Mouse (Mus musculus) brain, embryonic 14.5 days (tissue): Measurements from ENCODE around the gene Olfr1223. TPM values are rescaled to one million over a fixed set of nuclear protein-coding genes. Genes with fewer than 3 reads are reported as not detected.
"Not testable (repeated sequence)": the region's sequence is repeated elsewhere in the genome, so short reads cannot be mapped to it uniquely, and the experiment has no call there.

Source experiments
- DNase-seq: peaks from one replicate; pipeline ENCODE4 v3.0.0-alpha.2; 2011; ENCODE audit warnings: low read depth
- CTCF ChIP-seq: fragments of 200-500 bp; IDR thresholded peaks from 2 replicates; pipeline ENCODE4 v1.5.1; 2012; ENCODE audit warnings: inconsistent platforms, mild to moderate bottlenecking, moderate library complexity, borderline replicate concordance; ENCODE audit not compliant: insufficient read depth, insufficient read length; ENCODE audit errors: extremely low read depth
- POLR2A ChIP-seq: fragments of 200-500 bp; IDR thresholded peaks from 2 replicates; pipeline ENCODE4 v1.6.1; 2012; ENCODE audit warnings: mild to moderate bottlenecking, inconsistent platforms, borderline replicate concordance; ENCODE audit not compliant: poor library complexity, insufficient read depth, insufficient read length, severe bottlenecking; ENCODE audit errors: extremely low read depth
- polyA plus RNA-seq: library from polyadenylated mRNA; depleted of rRNA; stranded (reverse); fragments of >200 nt; gene quantifications from 2 replicates; pipeline ENCODE4 v1.2.3, GENCODE M21; 2012; rRNA removed

The Olfr1223 gene
- polyA plus RNA-seq = not detected in 2 replicates

DNA sequence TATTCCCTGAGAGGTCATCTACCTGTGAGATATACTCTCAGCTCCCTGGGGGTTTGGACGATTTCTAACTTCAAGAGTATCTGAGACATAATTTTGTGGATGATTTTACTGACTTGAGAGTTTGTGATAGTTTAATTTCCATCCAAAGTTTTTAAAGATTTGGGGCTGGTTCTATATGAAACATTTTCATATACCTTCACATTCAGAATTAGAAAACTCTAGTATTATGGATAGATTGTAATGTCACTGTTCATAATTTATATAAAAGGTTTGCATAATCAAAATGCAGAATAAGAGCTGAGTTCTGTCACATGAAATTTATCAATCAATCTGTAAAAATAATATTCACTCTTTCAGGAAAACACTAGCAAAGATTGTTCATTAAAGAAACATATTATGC, at the start of gene Olfr1223:
Gene Olfr1223 (minus strand): TSS at position 101 of the 400 bp plus-strand sequence.
- DNase-seq = no peak
- no peak for TF ChIP-seq POLR2A

DNA sequence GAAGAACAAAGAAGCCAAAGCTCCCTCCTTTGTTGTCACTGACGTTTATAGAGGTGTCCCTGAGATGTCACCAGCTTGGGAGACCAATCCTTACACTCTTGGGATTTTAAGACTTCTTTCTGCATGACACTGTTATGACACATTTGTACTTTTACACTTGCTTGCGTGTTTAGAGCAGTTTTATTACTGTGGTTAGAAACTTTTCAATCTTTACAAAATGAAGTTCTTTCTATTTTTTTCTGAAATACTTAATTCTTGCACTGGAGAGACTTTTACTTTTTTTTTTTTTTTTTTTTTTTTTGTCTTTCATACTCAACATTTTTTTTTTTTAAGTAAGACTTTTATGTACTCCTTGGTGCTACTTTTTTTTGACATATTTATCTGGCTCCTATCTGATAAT, 48.6 kb upstream of the Olfr1223 start, which contains the start of gene Olfr1226:
Gene Olfr1226 (minus strand): TSS at position 101 of the 400 bp plus-strand sequence.
- DNase-seq = no peak
- no peak for TF ChIP-seq CTCF

DNA sequence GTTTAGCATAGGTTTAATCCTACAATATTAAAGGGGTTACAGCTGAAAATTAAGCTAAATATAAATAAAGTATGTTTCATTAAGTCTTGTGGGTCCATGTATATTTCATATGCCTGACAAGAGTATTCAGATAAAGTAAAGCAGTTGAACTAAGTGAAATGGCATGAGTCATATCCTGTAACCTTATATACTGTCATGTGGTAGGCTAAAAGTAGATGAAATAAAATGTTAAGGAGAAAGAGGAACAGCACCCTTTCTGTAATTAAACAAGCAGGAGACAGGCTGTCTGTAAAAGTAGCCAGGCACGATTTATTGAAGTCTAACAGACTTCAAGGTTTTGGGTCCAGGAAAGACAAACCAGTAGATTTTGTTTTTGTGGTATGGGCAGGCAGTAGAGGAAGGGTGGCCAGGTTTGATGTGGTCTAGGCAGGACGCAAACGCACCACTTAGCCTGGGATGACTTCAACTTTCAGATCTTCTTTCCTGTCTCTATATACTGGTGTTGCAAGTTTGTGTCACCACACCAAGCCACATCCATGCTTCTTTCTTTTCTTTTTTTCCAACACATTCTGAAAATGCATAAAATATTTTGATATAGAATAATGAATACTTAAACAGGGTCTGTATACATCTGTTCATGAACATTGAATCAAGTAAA, 45.1 kb upstream of the Olfr1223 start:
- no peak for DNase-seq
- no peak for TF ChIP-seq CTCF
- TF ChIP-seq POLR2A = no peak

DNA sequence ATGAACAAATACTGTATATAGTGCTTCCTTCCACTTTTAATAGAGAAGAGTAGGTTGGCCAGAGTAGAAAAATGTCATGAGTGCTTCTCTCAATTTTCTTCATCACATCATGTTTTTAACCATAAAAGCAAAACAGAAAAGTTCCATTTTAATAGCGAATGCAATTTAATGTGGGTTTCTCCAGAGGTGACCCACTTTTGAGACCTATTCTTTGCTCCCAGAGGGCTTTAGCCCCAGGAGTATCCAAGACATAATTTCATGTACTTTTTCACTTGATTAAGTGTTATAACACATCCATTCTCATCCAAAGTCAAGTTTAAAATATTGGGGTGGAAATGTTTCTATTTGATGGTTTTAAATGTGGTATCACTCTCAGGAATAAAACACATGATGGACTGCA, 23.2 kb upstream of the Olfr1223 start, which contains the start of gene Olfr1225:
Gene Olfr1225 (minus strand): TSS at position 101 of the 400 bp plus-strand sequence.
- no peak for TF ChIP-seq CTCF
- no peak for TF ChIP-seq POLR2A
- DNase-seq = no peak

DNA sequence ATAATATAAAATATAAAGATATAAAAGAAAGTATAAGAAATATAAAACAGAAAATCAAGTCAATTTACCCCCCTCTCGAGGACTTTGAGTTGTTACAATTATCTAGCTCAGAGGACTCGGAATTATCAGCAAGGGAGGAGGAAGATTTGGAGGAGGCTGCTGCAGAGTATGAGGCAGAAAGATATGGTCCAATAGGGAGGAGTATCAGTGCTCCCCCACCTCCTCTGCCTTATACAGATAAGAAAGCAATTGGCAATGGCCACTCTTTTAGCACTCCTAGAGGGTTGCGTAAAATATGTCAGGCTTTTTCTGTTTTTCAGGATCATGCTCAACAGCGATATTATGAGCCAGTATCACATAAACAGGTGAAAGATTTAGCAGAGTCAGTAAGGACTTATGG, 13.4 kb upstream of the Olfr1223 start:
- not testable (repeated sequence) for DNase-seq

DNA sequence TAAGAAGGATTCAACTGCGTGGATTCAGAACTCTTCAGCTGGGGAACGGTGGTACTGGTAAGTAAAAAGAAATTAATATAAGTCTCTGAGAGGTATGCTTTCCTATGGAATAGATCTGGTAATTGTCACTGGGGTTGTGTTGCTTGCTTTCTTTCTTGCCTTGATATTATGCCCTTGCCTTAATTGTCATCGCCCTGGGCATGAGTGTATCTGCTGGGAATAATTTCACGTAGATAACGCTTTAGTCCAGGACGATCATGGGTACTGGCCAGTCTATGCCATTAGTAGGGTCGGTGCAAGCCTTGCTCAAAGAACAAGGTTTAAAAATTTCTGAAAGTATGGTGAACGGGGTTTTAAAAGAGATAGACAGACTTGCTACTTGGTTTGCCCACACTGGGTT, 12.6 kb upstream of the Olfr1223 start, which contains the start of gene Olfr1224-ps1:
Gene Olfr1224-ps1 (minus strand): TSS at position 101 of the 400 bp plus-strand sequence.
- DNase-seq = not testable (repeated sequence)

DNA sequence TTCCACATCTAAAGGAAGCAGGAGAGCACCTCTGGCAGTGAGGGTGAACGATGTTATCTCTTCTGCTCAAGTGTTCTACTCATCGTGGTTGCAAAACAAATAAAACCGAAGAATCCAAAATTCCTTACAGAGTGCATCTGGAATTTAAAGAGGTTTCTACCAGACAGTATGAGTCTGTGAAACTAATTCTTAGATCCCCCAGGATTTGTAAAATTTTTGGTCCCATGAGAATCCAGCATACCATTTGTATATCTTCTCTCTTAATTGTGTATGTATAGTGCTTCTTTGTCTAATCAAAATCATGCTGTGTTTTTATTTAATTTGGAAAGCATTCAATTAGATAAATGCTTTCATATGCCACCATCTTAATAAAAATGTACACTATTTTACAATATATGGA, 18.4 kb downstream of the Olfr1223 start, which contains the start of gene Olfr1222:
Gene Olfr1222 (minus strand): TSS at position 101 of the 400 bp plus-strand sequence.
- TF ChIP-seq POLR2A (no peak), CTCF (no peak)
- no peak for DNase-seq

DNA sequence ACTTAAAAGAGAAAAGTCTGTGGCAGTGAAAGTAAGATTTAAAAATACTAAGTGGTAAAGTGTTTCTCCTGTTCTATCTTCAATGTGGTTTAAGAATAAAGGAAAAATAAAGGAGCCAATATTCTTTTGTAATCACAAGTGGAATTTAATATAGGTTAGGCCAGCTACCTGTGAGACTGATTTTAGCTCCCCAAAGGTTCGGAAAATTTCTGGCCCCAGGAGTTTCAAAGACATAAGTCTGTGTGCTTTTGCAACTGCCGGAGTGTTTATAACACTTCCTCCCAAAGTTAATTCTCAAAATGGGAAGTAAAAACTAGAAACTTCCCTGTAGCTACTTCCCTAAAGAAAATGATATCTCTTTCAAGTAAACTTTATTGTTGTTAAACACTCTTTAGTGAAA, 34.2 kb downstream of the Olfr1223 start, which contains the start of gene Olfr1221:
Gene Olfr1221 (minus strand): TSS at position 101 of the 400 bp plus-strand sequence.
- DNase-seq = no peak
- TF ChIP-seq CTCF (no peak), POLR2A (no peak)

DNA sequence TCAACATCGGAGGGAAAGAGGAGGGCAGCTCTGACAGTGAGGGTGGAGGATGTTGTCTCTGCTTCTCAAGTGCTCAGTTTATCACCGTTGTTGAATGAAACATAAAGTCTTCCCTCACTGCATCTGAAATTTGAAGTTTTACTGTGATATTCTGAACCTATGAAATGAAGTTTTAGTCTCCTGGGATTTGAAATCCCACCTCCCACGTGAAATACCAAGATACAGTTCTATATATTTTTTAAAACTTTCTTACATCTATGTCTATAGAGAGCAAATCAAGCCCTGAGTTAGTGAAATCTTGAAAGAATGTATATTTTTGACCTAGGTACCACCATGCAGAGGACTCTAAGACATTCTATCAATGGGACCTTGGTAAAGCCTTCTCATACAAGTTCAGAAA, 44.6 kb downstream of the Olfr1223 start, which contains the start of gene Olfr1220:
Gene Olfr1220 (minus strand): TSS at position 101 of the 400 bp plus-strand sequence.
- no peak for DNase-seq
- no peak for TF ChIP-seq POLR2A
- TF ChIP-seq CTCF = no peak

DNA sequence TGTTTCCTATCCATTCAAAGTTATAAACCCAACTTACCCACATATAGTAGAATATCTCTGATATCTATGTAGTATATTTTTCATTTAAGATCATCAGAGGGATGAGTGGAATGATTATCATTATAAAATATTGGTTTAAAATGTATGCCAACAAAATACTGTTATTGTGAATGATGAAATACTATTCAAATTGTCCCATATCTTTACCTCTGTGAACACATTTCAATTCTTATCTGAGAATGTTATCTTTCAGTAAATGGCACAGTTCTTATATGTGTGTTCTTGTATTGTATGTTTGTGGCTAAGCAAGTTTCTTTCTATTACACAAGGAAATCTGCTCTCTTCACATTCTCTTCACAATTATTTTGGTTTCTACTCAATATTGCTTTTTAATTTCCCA, 45.7 kb downstream of the Olfr1223 start:
- TF ChIP-seq POLR2A (no peak), CTCF (no peak)
- DNase-seq = no peak

DNA sequence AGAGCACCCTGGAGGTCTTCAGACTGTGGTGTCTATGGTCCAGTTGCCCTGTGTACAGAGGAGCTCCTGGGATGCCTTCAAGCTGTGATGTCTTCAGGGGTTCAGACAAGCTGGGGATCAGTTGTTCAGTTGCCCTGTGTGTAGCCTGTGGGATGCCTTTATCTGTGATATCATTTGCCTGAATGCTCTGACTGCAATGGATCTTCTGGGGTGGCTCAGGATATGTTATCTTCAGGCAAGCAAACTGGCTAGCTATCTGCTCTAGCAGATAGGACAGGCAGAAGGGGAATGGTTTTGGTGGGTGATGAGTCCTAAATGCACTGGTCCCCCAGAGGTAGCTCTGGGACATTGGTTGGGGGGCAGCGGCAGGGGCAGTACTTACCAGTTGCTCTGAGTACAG, 57.5 kb downstream of the Olfr1223 start:
- TF ChIP-seq POLR2A = no peak
- no peak for TF ChIP-seq CTCF
- DNase-seq = no peak

Other genes starting within 250 kb of the Olfr1223 start
- not detected in 2 replicates for gene Olfr1208, start 249.2 kb downstream of the Olfr1223 start, polyA plus RNA-seq
- not detected in 2 replicates for gene Olfr1209, start 236.4 kb downstream of the Olfr1223 start, polyA plus RNA-seq
- gene Olfr1211, start 213.4 kb downstream of the Olfr1223 start, polyA plus RNA-seq = not detected in 2 replicates
- not detected in 2 replicates for gene Olfr1212, start 197.6 kb downstream of the Olfr1223 start, polyA plus RNA-seq
- not detected in 2 replicates for gene Gm13762, start 171.3 kb downstream of the Olfr1223 start, polyA plus RNA-seq
- not detected in 2 replicates for gene Olfr1214, start 158.9 kb downstream of the Olfr1223 start, polyA plus RNA-seq
- gene Olfr1215, start 144.6 kb downstream of the Olfr1223 start, polyA plus RNA-seq = not detected in 2 replicates
- not detected in 2 replicates for gene Olfr1216, start 133.2 kb downstream of the Olfr1223 start, polyA plus RNA-seq
- not detected in 2 replicates for gene Olfr1217, start 119.5 kb downstream of the Olfr1223 start, polyA plus RNA-seq
- gene Olfr1218, start 90.4 kb downstream of the Olfr1223 start, polyA plus RNA-seq = not detected in 2 replicates
- gene Olfr1219, start 68.0 kb downstream of the Olfr1223 start, polyA plus RNA-seq = not detected in 2 replicates
- gene Olfr1220, start 44.7 kb downstream of the Olfr1223 start, polyA plus RNA-seq = not detected in 2 replicates
- not detected in 2 replicates for gene Olfr1221, start 34.3 kb downstream of the Olfr1223 start, polyA plus RNA-seq
- not detected in 2 replicates for gene Olfr1222, start 18.5 kb downstream of the Olfr1223 start, polyA plus RNA-seq
- not detected in 2 replicates for gene Olfr1224-ps1, start 12.5 kb upstream of the Olfr1223 start, polyA plus RNA-seq
- not detected in 2 replicates for gene Olfr1225, start 23.1 kb upstream of the Olfr1223 start, polyA plus RNA-seq
- gene Olfr1226, start 48.5 kb upstream of the Olfr1223 start, polyA plus RNA-seq = not detected in 2 replicates
- not detected in 2 replicates for gene Olfr1228, start 102.5 kb upstream of the Olfr1223 start, polyA plus RNA-seq
- not detected in 2 replicates for gene Olfr1229, start 136.5 kb upstream of the Olfr1223 start, polyA plus RNA-seq
- not detected in 2 replicates for gene Olfr1230, start 145.7 kb upstream of the Olfr1223 start, polyA plus RNA-seq
- gene Olfr1231, start 155.5 kb upstream of the Olfr1223 start, polyA plus RNA-seq = not detected in 2 replicates
- gene Olfr1232, start 178.1 kb upstream of the Olfr1223 start, polyA plus RNA-seq = not detected in 2 replicates
- gene Olfr1233, start 190.8 kb upstream of the Olfr1223 start, polyA plus RNA-seq = not detected in 2 replicates
- not detected in 2 replicates for gene Olfr1234, start 213.3 kb upstream of the Olfr1223 start, polyA plus RNA-seq